ENCODE assay signal across 8 mouse cellular contexts in the genomic region with DNA sequence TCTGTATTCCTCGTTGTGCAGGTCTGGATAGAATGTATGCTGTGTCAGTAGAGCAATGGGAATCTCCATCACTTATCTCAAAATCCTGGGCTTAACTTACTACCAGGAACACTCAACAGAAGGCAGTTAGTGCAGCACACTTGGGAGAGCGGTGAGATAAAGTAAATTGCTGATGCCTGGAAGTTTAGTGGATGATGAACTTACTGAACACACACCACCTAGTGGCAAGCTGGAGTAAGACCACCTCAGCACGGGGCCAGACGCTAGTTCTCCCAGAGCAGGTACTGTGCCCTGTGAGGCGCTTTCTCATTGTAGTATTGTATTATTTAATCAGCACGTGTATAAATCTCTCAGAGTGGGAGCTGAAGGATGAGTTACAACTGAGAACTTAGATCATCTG. TPM values are rescaled to one million over a fixed set of nuclear protein-coding genes. Genes with fewer than 3 reads are reported as not detected.
DNase-seq lines count a peak whose midpoint lies in the region; ATAC-seq and TF ChIP-seq lines count a peak whose summit lies in the region.

No protein-coding gene starts in this region.

- no peaks in the 10 kb centered on the region for H3K36me3 ChIP-seq in heart, embryonic 15.5 days
- no peaks in the 10 kb centered on the region for H3K36me3 ChIP-seq in midbrain, embryonic 16.5 days (ENCODE audit: control insufficient read depth, insufficient read depth, low read length)

- no peak for DNase-seq in left cerebral cortex, adult 2 months (ENCODE audit: extremely low spot score in 1 of 2, low spot score in 2 of 2)
- no peak for DNase-seq in left cerebral cortex, postnatal 10 days (ENCODE audit: extremely low spot score in 1 of 2, low spot score in 2 of 2)
- DNase-seq in NIH3T3 (ENCODE audit: low read depth), result peak; percentile 56
- DNase-seq in cerebellum, postnatal 25 days, result peak; percentile 64 to 75
- peak; percentile 60 for DNase-seq in large intestine, adult 2 months (ENCODE audit: low read depth, low spot score)
- DNase-seq in spleen, postnatal 14 days (ENCODE audit: low spot score in 2 of 2), result no peak

- H3K27ac ChIP-seq in left cerebral cortex, adult 2 months, result no peak overlapping the region
- H3K27ac ChIP-seq in heart, embryonic 15.5 days, result 0 out of 2 replicates have a peak overlapping the region, but pooled peaks have one; percentile 16
- no peak overlapping the region for H3K27ac ChIP-seq in midbrain, embryonic 16.5 days (ENCODE audit: low read length)

- peaks cover 4% of the 10 kb centered on the region for H3K4me1 ChIP-seq in heart, embryonic 15.5 days (replicated peaks)
- no peaks in the 10 kb centered on the region; the same call in 1 of the 2 replicates for H3K4me1 ChIP-seq in midbrain, embryonic 16.5 days (ENCODE audit: control insufficient read depth, insufficient read depth, low read length)

- H3K9me3 ChIP-seq in heart, embryonic 15.5 days (replicated peaks), result no peaks in the 10 kb centered on the region
- H3K9me3 ChIP-seq in midbrain, embryonic 16.5 days (replicated peaks; ENCODE audit: control insufficient read depth, low read length, poor library complexity, severe bottlenecking), result no peaks in the 10 kb centered on the region

- peak overlapping the region; percentile 28; the same call in 1 of the 2 replicates for H3K4me2 ChIP-seq in heart, embryonic 15.5 days
- H3K4me2 ChIP-seq in midbrain, embryonic 16.5 days (ENCODE audit: low read length), result no peak overlapping the region

- no peak overlapping the region for H3K9ac ChIP-seq in heart, embryonic 15.5 days
- H3K9ac ChIP-seq in midbrain, embryonic 16.5 days (ENCODE audit: low read depth, low read length), result no peak overlapping the region

- ATAC-seq in heart, embryonic 15.5 days (replicated peaks; ENCODE audit: insufficient number of reproducible peaks, insufficient read depth, low FRiP score, low read depth), result 0 out of 2 replicates have a peak, but pooled peaks have one; percentile 34
- 0 out of 2 replicates have a peak, but pooled peaks have one; percentile 54 for ATAC-seq in midbrain, embryonic 16.5 days

- peak; percentile 76 for TF ChIP-seq CTCF in left cerebral cortex, adult 2 months (IDR thresholded peaks at IDR 0.05)

- H3K27me3 ChIP-seq in heart, embryonic 15.5 days, result no peaks in the 10 kb centered on the region
- H3K27me3 ChIP-seq in midbrain, embryonic 16.5 days (ENCODE audit: control insufficient read depth, insufficient read depth, low read depth, low read length), result no peaks in the 10 kb centered on the region; the same call in 1 of the 2 replicates

- intact Hi-C loops in left cerebral cortex, adult 2 months (cut with DNase I), result loop anchor here (2.0 to 10.0 kb wide), 3 partner anchors 115 to 586 kb away; a partner anchor contains a TSS
- intact Hi-C loops in left cerebral cortex, postnatal 10 days (cut with DNase I), result loop anchor here (5.0 kb wide), 2 partner anchors 116 to 586 kb away; no protein-coding TSS in a partner anchor

- WGBS in heart, embryonic 15.5 days, result 5% methylated on average over 6 of the region's 6 CpGs
- WGBS in large intestine, adult 2 months, result 4% methylated on average over 6 of the region's 6 CpGs
- 8% methylated on average over 6 of the region's 6 CpGs for WGBS in midbrain, embryonic 16.5 days

- no peak overlapping the region for H3K4me3 ChIP-seq in left cerebral cortex, adult 2 months
- no peak overlapping the region for H3K4me3 ChIP-seq in heart, embryonic 15.5 days
- H3K4me3 ChIP-seq in midbrain, embryonic 16.5 days (ENCODE audit: low read depth, low read length), result no peak overlapping the region

RNA-seq across cellular contexts. Expression of a gene that starts 42.4 kb away (rescaled TPM):
- 1 to 10 TPM; 2.0 to 2.9 TPM for total RNA-seq in left cerebral cortex, adult 2 months (2021)
- total RNA-seq in left cerebral cortex, postnatal 10 days (2021), result 1 to 10 TPM; 1.4 to 2.3 TPM
- polyA plus RNA-seq in heart, embryonic 15.5 days (2015; fragmentation: Nextera tagmentation; extraction: Ambion mirVana), result 16.3 and 17.8 TPM in 2 replicates
- polyA plus RNA-seq in large intestine, adult 2 months (2012; rRNA removed), result 46.2 and 98.7 TPM in 2 replicates
- 2.0 TPM in 2 replicates for polyA plus RNA-seq in midbrain, embryonic 16.5 days (2015; fragmentation: Nextera tagmentation; extraction: Ambion mirVana)

Comparison
In these comparisons a context has a peak if more than half of its experiments do, and no peak if none do; other contexts are left out.
1. DNase-seq: peak in NIH3T3 (single experiment), cerebellum, postnatal 25 days (2 of 2) and large intestine, adult 2 months (single experiment); none in left cerebral cortex, adult 2 months (0 of 2), left cerebral cortex, postnatal 10 days (0 of 2) and spleen, postnatal 14 days (0 of 2).